Mouse (Mus musculus) hindbrain, embryonic 10.5 days (tissue): ENCODE data around the gene Dnaja4. TPM values are rescaled to one million over a fixed set of nuclear protein-coding genes. Genes with fewer than 3 reads are reported as not detected.
"Not testable (repeated sequence)": the region's sequence is repeated elsewhere in the genome, so short reads cannot be mapped to it uniquely, and the experiment has no call there.

Experiments used
- DNase-seq: peaks from one replicate; pipeline ENCODE4 v3.0.0-alpha.2; 2017; ENCODE audit warnings: low spot score
- H3K27ac ChIP-seq: fragments of 300-500 bp; sonication (generic); 2 replicates; pipeline ENCODE4 v1.5.1; 2016; ENCODE audit warnings: mild to moderate bottlenecking, moderate library complexity
- H3K27me3 ChIP-seq: fragments of 300-500 bp; sonication (generic); 2 replicates; pipeline ENCODE4 v1.6.1; 2016; ENCODE audit warnings: mild to moderate bottlenecking; ENCODE audit not compliant: poor library complexity, insufficient read depth, severe bottlenecking
- H3K36me3 ChIP-seq: fragments of 300-500 bp; sonication (generic); 2 replicates; pipeline ENCODE4 v1.6.1; 2016; ENCODE audit warnings: mild to moderate bottlenecking, moderate library complexity
- H3K4me1 ChIP-seq: fragments of 300-500 bp; sonication (generic); replicated peaks from 2 replicates; pipeline ENCODE4 v1.6.1; 2016; ENCODE audit warnings: mild to moderate bottlenecking
- H3K4me3 ChIP-seq: fragments of 300-500 bp; sonication (generic); 2 replicates; pipeline ENCODE4 v1.5.1; 2016; ENCODE audit warnings: mild to moderate bottlenecking, moderate library complexity
- H3K9me3 ChIP-seq: fragments of 300-500 bp; sonication (generic); 2 replicates; pipeline ENCODE4 v1.6.1; 2016; ENCODE audit warnings: mild to moderate bottlenecking, moderate library complexity
- WGBS: fragments of 180-500 bp; shearing (Covaris S2); methylation state at CpG from one replicate; pipeline ENCODE4 v1.1.7; 2016; 5-methylcytosine and 5-hydroxymethylcytosine counted together
- polyA plus RNA-seq: library from polyadenylated mRNA; unstranded; fragments of >200 nt; fragmentation: Nextera tagmentation; extraction: Ambion mirVana; gene quantifications from 2 replicates; pipeline ENCODE4 v1.2.1, GENCODE M21; 2016

The Dnaja4 gene
- polyA plus RNA-seq, 1 experiment from 2014 or later, result 4.5 TPM

DNA sequence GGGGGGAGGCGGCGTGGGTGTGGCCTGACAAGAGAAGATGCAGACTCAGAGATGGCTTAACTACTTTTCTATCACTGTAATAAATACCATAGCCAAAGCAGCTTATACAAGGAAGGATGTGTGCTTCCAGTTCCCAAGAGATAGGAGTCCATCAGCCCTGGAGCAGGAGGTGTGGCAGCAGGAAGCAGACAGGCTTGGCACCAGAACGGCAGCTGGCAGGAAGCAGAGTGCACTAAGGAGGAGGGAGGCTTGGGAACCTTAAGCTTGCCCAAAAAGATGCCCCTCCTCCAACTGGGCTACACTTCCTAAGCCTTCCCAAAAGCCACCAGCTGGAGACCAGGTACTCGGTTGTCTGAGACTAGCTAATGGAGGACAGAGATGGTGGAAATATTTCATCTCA lies 15.8 kb upstream of the Dnaja4 start:
- Histone ChIP-seq H3K27ac (no peak overlapping the region), H3K9me3 (no peaks in the 10 kb centered on the region), H3K4me1 (peaks cover 4% of the 10 kb centered on the region; the same call in 1 of the 2 replicates), H3K27me3 (no peaks in the 10 kb centered on the region), H3K36me3 (no peaks in the 10 kb centered on the region), H3K4me3 (no peak overlapping the region)
- WGBS, result 78% methylated on average over 4 of the region's 4 CpGs
- no peak for DNase-seq

DNA sequence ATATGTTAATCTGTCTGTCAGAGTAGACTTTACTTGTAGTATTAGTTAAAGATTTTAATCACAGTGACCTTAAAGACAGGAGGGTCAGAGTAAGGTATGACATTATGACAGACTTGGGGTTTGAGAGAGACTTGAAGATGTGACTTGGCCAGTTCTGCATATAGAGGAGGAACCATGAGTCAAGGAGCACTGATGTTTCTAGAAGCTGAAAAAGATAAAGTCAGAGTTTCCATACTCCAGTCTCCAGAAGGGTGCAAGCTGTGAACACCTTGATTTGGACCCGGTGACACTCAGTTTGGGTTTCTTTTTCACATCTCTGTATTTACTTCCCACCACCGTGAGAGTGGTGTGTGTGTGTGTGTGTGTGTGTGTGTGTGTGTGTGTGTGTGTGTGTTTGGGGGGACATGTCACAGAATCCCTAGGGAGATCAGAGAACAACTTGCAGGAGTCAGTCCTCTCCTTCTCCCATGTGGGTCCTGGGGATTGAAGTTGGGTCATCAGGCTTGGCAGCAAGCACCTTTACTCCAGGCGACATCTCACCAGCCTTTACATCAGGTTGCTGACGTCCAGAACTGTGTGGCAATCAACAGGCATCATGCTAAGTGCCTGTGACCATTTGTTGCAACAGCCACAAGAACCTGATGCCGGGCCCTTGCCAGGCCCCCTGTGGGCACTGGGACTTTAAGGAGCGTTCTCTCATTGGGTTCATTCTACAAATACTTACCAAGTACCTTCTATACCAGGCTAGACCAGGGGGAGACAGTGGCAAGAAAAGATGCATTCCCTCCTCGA lies 14.7 kb upstream of the Dnaja4 start:
- WGBS, result 70% methylated on average over 7 of the region's 7 CpGs
- H3K27me3 ChIP-seq, result no peaks in the 10 kb centered on the region

DNA sequence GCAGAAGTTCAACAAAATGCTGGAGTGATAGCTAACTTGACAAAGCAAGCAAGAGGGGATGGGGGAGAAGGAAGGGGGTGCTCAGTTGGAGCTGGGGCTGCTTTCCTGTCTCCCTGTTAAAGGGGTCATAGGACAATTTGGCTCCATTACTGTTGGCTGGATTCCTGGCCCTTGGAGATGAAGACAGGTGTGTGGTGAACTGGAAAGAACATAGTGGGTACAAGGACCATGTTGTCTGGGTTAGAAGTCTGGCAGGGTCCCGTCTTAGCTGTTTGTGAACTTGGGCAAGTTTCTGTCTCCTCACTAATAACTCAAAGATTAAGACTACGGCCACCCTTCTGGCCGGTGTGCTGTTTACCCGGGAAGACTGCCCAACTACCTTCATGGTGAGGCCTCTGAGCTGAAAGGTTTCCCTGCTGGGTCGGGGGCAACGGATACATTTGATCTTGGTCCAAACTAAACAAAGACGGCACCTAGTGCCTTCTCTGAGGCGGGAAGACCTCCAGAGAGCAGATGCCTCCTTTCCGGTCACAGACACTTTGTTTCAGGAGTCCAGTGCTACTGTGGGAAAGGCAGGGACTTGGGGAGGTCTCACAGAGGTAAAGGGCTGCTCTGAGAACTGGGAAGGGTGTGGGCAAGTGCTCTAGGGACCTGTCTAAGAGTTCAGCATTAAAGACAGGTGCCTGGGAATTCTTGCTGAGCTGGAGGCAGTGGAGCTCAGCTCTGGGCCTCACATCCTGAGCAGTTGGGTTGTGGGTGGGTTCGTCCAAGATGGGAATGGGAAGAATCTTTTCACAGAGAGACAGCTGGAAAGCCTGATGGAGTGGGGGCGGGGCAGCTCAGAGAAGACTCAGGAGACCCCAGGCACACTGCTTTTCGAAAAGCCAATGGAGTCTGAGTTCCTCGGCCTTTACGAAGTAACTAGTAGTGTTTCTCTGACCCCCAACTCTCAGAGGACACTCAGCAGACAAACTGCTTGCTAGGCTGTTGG lies 11.1 kb upstream of the Dnaja4 start:
- Histone ChIP-seq H3K27ac (peak overlapping the region; percentile 59; the same call in 1 of the 2 replicates), H3K36me3 (no peaks in the 10 kb centered on the region), H3K4me3 (no peak overlapping the region), H3K9me3 (no peaks in the 10 kb centered on the region), H3K27me3 (peaks cover 13% of the 10 kb centered on the region), H3K4me1 (peaks cover 19% of the 10 kb centered on the region)
- DNase-seq, result no peak
- WGBS, result 65% methylated on average over 14 of the region's 14 CpGs

More for the DNA sequence above, 14.7 kb upstream of the Dnaja4 start:
- no peak for DNase-seq
- Histone ChIP-seq H3K4me1 (peaks cover 9% of the 10 kb centered on the region; the same call in 1 of the 2 replicates), H3K4me3 (no peak overlapping the region), H3K27ac (no peak overlapping the region), H3K9me3 (no peaks in the 10 kb centered on the region), H3K36me3 (no peaks in the 10 kb centered on the region)

DNA sequence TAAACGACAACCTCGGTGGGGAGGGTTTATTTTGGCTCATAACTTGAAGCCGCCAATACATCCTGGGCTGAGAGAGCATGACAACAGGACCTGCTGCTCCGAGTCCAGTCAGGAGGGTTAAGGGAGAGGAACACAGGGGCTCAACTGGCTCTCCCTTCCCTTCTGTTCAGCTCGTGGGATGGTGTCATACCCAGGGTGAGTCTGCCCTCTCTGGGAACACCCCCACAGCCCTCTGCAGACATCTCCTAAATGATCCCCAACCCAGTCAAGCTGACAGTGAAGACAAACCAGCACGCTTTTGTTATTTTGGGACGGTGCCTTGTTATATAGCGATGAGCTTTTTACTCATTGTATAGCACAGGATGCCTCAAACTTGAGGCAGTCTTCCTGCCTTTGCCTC lies 9.2 kb upstream of the Dnaja4 start:
- H3K4me1 ChIP-seq, result peaks cover 19% of the 10 kb centered on the region
- H3K36me3 ChIP-seq, result no peaks in the 10 kb centered on the region
- H3K27me3 ChIP-seq, result peaks cover 16% of the 10 kb centered on the region
- no peak overlapping the region for H3K27ac ChIP-seq
- no peak overlapping the region for H3K4me3 ChIP-seq
- no peaks in the 10 kb centered on the region for H3K9me3 ChIP-seq
- WGBS, result 79% methylated on average over 8 of the region's 8 CpGs
- no peak for DNase-seq

DNA sequence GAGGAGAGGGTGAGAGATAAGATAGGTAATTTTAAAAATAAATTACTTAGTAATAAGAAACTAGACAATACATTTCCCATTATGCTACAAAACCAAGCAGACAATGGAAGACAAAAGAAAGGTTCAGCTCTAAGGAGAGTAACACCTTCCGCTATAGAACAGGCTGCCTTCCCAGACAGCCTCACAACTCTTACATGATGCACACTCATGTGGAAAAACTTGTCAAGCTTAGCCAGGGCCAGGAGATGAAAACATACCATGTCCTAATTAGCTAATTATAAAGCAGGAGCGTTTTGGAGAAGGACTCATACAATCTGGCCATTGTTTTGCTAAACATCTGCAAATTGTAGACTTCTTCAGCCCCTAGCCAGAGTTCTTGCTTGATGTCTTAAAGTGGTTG lies 8.0 kb upstream of the Dnaja4 start:
- H3K27me3 ChIP-seq, result peaks cover 24% of the 10 kb centered on the region
- H3K36me3 ChIP-seq, H3K4me3 ChIP-seq, H3K9me3 ChIP-seq, DNase-seq, H3K27ac ChIP-seq: not testable (repeated sequence)
- 81% methylated on average over 2 of the region's 2 CpGs for WGBS
- H3K4me1 ChIP-seq, result peaks cover 19% of the 10 kb centered on the region

- 7% methylated on average over 31 of the region's 31 CpGs for WGBS
- Histone ChIP-seq H3K4me1 (peaks cover 19% of the 10 kb centered on the region), H3K4me3 (peak overlapping the region; percentile 46), H3K27ac (peak overlapping the region; percentile 1; the same call in 1 of the 2 replicates), H3K27me3 (peaks cover 31% of the 10 kb centered on the region)
- DNase-seq, result peak; percentile 33
- not testable (repeated sequence) for H3K36me3 ChIP-seq, H3K9me3 ChIP-seq
These were observed 7.3 kb upstream of the Dnaja4 start for GRCm38 (mm10) chr9:54691241-54691805.

DNA sequence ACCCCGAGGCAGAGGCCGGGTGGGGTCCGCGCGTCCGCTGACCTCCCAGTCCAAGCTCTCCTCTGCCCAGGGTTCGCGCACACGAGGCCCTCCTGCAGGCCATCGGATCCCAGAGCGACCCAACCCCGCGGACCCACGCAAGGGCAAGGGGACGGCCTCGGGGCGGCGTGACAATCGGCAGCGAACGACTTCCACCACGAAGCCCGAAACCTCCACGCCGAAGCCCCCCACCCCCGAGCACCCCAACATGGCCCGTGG lies 343 bp downstream of the Dnaja4 start:
- no peak for DNase-seq
- Histone ChIP-seq H3K9me3 (no peaks in the 10 kb centered on the region), H3K27ac (peak overlapping the region; percentile 84), H3K36me3 (no peaks in the 10 kb centered on the region), H3K4me1 (peaks cover 16% of the 10 kb centered on the region), H3K4me3 (peak overlapping the region; percentile 74), H3K27me3 (peaks cover 66% of the 10 kb centered on the region)
- 13% methylated on average over 27 of the region's 27 CpGs for WGBS

DNA sequence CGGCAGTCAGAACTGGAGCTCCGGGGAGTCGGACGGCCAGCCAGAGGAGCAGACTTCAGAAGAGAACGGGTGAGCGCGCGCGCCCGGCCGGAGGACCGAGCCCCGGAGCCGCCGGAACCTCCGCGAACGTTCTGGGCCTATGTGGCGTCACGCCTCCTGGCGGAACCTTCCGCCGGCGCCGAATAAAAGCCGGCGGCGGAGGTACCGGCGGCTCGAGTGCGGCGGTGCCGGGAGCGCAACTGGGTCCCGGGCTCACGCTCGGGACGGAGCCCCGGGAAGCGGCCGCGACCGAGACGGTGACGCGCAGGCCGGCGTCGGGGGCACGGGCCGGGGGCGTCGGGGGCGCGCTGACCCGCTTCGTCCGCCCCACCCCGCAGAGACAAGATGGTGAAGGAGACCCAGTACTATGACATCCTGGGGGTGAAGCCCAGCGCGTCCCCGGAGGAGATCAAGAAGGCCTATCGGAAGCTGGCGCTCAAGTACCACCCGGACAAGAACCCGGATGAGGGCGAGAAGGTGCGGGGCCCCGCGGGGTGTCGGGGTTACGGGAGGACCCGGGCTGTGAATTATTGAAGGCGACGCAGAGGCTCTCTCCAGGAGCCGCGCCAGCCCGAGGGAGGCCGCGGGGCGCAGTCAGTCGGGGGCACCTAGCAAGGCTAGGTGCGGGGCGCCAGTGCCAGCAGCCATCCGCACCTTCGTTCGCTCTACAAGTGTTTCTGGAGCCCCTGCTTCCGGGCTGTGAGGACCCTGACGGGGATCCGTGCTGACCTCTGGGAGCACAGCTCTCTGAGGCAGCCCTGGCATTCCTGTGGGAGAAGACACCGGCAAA lies 886 bp downstream of the Dnaja4 start:
- H3K4me3 ChIP-seq, result peak overlapping the region; percentile 74
- DNase-seq, result peak; percentile 62
- no peaks in the 10 kb centered on the region for H3K9me3 ChIP-seq
- under 1% methylated on average over 92 of the region's 92 CpGs for WGBS
- H3K36me3 ChIP-seq, result no peaks in the 10 kb centered on the region
- peaks cover 66% of the 10 kb centered on the region for H3K27me3 ChIP-seq
- H3K27ac ChIP-seq, result peak overlapping the region; percentile 84
- H3K4me1 ChIP-seq, result peaks cover 16% of the 10 kb centered on the region

DNA sequence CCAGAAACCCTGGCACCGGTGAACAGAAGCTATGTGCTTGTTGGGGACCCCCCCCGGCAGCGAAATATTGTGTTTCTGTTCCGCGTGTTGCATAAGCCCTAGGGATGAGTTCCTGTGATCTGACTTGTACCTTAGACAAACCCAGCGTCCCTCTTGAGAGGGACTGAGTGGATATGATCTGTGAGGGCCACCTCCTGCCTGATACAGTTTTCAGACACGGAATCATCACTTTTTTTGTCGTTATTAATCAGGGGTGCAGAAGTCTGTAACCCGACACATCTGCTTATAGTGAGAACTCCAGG lies 1.5 kb downstream of the Dnaja4 start:
- H3K4me3 ChIP-seq, result peak overlapping the region; percentile 74
- DNase-seq, result no peak
- peaks cover 16% of the 10 kb centered on the region for H3K4me1 ChIP-seq
- 29% methylated on average over 9 of the region's 9 CpGs for WGBS
- peak overlapping the region; percentile 84 for H3K27ac ChIP-seq
- H3K36me3 ChIP-seq, result no peaks in the 10 kb centered on the region
- peaks cover 63% of the 10 kb centered on the region for H3K27me3 ChIP-seq
- no peaks in the 10 kb centered on the region for H3K9me3 ChIP-seq

DNA sequence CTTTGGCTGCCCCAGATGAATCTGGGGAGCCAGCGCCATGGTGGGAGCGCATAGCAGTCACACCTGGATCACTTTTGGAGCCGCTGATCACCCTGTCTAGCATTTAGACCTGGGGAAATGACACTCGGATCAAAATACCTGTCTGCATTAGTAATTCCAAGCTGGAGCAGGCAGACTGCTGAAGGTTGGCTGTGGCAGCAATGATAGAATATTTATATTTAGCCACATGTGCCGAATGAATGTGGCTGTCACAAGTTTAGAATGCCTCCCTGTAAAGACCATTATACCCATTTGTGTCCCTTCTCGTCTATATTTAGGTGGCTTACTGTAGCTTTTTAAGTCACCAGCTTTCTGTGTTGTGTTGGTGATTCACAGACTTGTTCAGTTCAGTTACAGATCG lies 2.1 kb downstream of the Dnaja4 start:
- H3K9me3 ChIP-seq, result no peaks in the 10 kb centered on the region
- peaks cover 57% of the 10 kb centered on the region for H3K27me3 ChIP-seq
- H3K4me3 ChIP-seq, result no peak overlapping the region
- WGBS, result 76% methylated on average over 7 of the region's 7 CpGs
- no peak for DNase-seq
- no peak overlapping the region for H3K27ac ChIP-seq
- H3K4me1 ChIP-seq, result peaks cover 16% of the 10 kb centered on the region
- no peaks in the 10 kb centered on the region for H3K36me3 ChIP-seq

DNA sequence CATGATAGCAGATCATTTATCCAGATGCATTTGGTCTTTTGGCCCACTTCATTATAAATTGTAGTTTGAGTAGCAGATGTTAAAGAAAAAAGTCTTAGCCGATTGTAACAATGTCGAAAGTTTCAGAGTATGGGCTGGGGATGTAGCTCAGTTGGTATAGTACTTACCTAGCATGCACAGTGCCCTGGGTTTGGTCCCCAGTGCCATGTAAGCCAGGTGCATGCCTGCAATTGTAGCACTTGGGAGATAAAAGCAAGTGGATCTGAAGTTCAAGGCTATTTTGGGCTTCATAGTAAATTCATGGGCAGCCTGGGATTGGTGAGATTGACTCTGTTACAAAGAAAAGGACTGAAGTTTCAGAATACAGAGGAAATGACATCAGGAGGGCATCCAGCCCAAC lies 3.9 kb downstream of the Dnaja4 start:
- no peak for DNase-seq
- Histone ChIP-seq H3K4me3 (no peak overlapping the region), H3K4me1 (peaks cover 18% of the 10 kb centered on the region), H3K27me3 (peaks cover 44% of the 10 kb centered on the region), H3K36me3 (no peaks in the 10 kb centered on the region), H3K9me3 (no peaks in the 10 kb centered on the region), H3K27ac (no peak overlapping the region)
- WGBS, result 80% methylated on average over 2 of the region's 2 CpGs

- no peak for DNase-seq
- Histone ChIP-seq H3K27ac (no peak overlapping the region), H3K4me3 (no peak overlapping the region), H3K9me3 (no peaks in the 10 kb centered on the region), H3K4me1 (peaks cover 12% of the 10 kb centered on the region), H3K27me3 (peaks cover 26% of the 10 kb centered on the region), H3K36me3 (peaks cover 5% of the 10 kb centered on the region; the same call in 1 of the 2 replicates)
- WGBS, result 85% methylated on average over 5 of the region's 5 CpGs
These were observed 5.7 kb downstream of the Dnaja4 start for GRCm38 (mm10) chr9:54704361-54704760.
